Mouse (Mus musculus) CD8-positive naive resting alpha-beta T cell, adult 2 months (primary cell): Measurements from ENCODE around the gene Pacs2.

Experiments
- DNase-seq, 2 experiments: peaks; one replicate each; pipeline ENCODE4 v3.0.0; 2022; ENCODE audit warnings: low read depth in 2 of 2, low spot score in 2 of 2

Pacs2 gene

GRCm38 (mm10) chr12:113013604-113014558, at the start of gene Pacs2:
Gene Pacs2 (plus strand): TSS chr12:113014508.
- DNase-seq, result peak; percentile 74 to 83

GRCm38 (mm10) chr12:112965783-112966182, 48.5 kb upstream of the Pacs2 start:
- DNase-seq, result no peak

GRCm38 (mm10) chr12:112968943-112969342, 45.4 kb upstream of the Pacs2 start:
- no peak for DNase-seq

GRCm38 (mm10) chr12:112969616-112970015, 44.7 kb upstream of the Pacs2 start:
- DNase-seq, result no peak

GRCm38 (mm10) chr12:112974736-112975135, 39.6 kb upstream of the Pacs2 start:
- no peak for DNase-seq

GRCm38 (mm10) chr12:112976371-112977073, 37.8 kb upstream of the Pacs2 start, which contains the start of gene Btbd6:
Gene Btbd6 (plus strand): TSS chr12:112976482.
- peak; percentile 90 for DNase-seq

GRCm38 (mm10) chr12:112977156-112977555, 37.2 kb upstream of the Pacs2 start:
- no peak for DNase-seq

- DNase-seq, result no peak
Observed at GRCm38 (mm10) chr12:112982031-112982430, 32.3 kb upstream of the Pacs2 start.

- peak; percentile 14 to 37 for DNase-seq
Observed at GRCm38 (mm10) chr12:112985346-112985745, 29.0 kb upstream of the Pacs2 start.

- DNase-seq, result peak; percentile 43 to 66
Observed at GRCm38 (mm10) chr12:112987877-112988276, 26.4 kb upstream of the Pacs2 start.

GRCm38 (mm10) chr12:112990706-112991405, 23.5 kb upstream of the Pacs2 start:
- no peak for DNase-seq

GRCm38 (mm10) chr12:112991444-112991843, 22.9 kb upstream of the Pacs2 start:
- no peak for DNase-seq

GRCm38 (mm10) chr12:112994153-112994552, 20.2 kb upstream of the Pacs2 start:
- peak in 1 of 2 experiments; percentile 32 for DNase-seq

- DNase-seq, result no peak
Observed at GRCm38 (mm10) chr12:112999569-113000293, 14.6 kb upstream of the Pacs2 start.

- peak; percentile 95 to 96 for DNase-seq
Observed at GRCm38 (mm10) chr12:113000294-113001132, 13.8 kb upstream of the Pacs2 start, which contains the start of gene Brf1. Gene Brf1 (minus strand): TSS chr12:113000704.

- no peak for DNase-seq
Observed at GRCm38 (mm10) chr12:113001133-113001474, 13.2 kb upstream of the Pacs2 start.

GRCm38 (mm10) chr12:113002667-113003066, 11.6 kb upstream of the Pacs2 start:
- peak in 1 of 2 experiments; percentile 38 for DNase-seq

- DNase-seq, result no peak
Observed at GRCm38 (mm10) chr12:113004011-113004410, 10.3 kb upstream of the Pacs2 start.

GRCm38 (mm10) chr12:113004993-113005392, 9.3 kb upstream of the Pacs2 start:
- peak; percentile 77 to 83 for DNase-seq
